Mouse (Mus musculus): ENCODE measurements around the gene Gm14403.
"Not testable (repeated sequence)": the region's sequence is repeated elsewhere in the genome, so short reads cannot be mapped to it uniquely, and the experiment has no call there.

The Gm14403 gene

GRCm38 (mm10) chr2:177537717-177538116, 39.7 kb downstream of the Gm14403 start:
- POLR2A ChIA-PET = interaction anchor here in 1 of 4 experiments (1.1 kb wide), 1 partner anchor 57 kb away, joined by 3 read pairs; no protein-coding TSS in a partner anchor
- CTCF ChIA-PET = not testable (repeated sequence)

GRCm38 (mm10) chr2:177555261-177555660, 57.2 kb downstream of the Gm14403 start:
- CTCF ChIA-PET = not testable (repeated sequence)
- POLR2A ChIA-PET = interaction anchor here in 1 of 4 experiments (1.2 kb wide), 1 partner anchor 281 kb away, joined by 3 read pairs; no protein-coding TSS in a partner anchor
